Mouse (Mus musculus): ENCODE results near the gene Fam205a4. TPM values are rescaled to one million over a fixed set of nuclear protein-coding genes. Genes with fewer than 3 reads are reported as not detected.
"Not testable (repeated sequence)": the region's sequence is repeated elsewhere in the genome, so short reads cannot be mapped to it uniquely, and the experiment has no call there.

Fam205a4 gene
- polyA plus RNA-seq (2015; fragmentation: Nextera tagmentation; extraction: Ambion mirVana) = 0.15 and 0.20 TPM in 2 replicates

GRCm38 (mm10) chr4:41965758-41966157, at the start of gene Fam205a4:
Fam205a4 (plus strand) TSS chr4:41966058.
- not testable (repeated sequence) for H3K27me3 ChIP-seq (replicated peaks); H3K36me3 ChIP-seq; H3K4me1 ChIP-seq (replicated peaks); H3K9me3 ChIP-seq; ATAC-seq; H3K4me2 ChIP-seq (replicated peaks); H3K4me3 ChIP-seq (replicated peaks); H3K27ac ChIP-seq; H3K9ac ChIP-seq
- no CpG with 5 or more reads among the region's 1 CpGs for WGBS

DNA sequence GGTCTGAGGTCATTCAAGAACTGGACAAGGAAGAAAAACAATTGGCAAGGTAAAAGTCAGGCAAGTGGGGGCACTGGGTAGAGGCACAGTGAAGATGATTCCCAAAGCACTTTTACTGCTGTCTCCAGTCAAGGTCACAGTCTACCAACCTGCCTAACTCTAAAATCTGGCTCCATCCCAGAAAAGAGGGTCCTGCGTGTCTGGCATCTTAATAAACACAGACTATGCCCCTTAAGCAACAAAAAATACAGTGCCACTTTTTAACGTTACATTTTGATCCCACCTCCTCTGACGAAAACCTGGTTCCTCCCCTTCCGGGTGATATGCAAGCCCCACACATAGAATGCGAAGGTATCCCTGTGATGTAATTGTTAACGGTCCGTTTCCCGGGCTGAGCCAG, 24.6 kb upstream of the Fam205a4 start, which contains the start of gene Gm20878:
Gm20878 (plus strand) TSS at position 301 of the 400 bp plus-strand sequence.
- not testable (repeated sequence) for ATAC-seq; H3K27ac ChIP-seq; H3K36me3 ChIP-seq; H3K9me3 ChIP-seq; H3K9ac ChIP-seq; H3K27me3 ChIP-seq (replicated peaks); H3K4me3 ChIP-seq (replicated peaks); H3K4me1 ChIP-seq (replicated peaks); H3K4me2 ChIP-seq (replicated peaks)
- no CpG with 5 or more reads among the region's 8 CpGs for WGBS

Other genes with a start within 250 kb of the Fam205a4 start
- 122 and 131 TPM in 2 replicates for gene Dctn3, start 242.9 kb upstream of the Fam205a4 start, polyA plus RNA-seq (2015; fragmentation: Nextera tagmentation; extraction: Ambion mirVana)
- not detected in 2 replicates for gene Arid3c, start 234.9 kb upstream of the Fam205a4 start, polyA plus RNA-seq (2015; fragmentation: Nextera tagmentation; extraction: Ambion mirVana)
- 64.8 and 70.9 TPM in 2 replicates for gene Galt, start 210.8 kb upstream of the Fam205a4 start, polyA plus RNA-seq (2015; fragmentation: Nextera tagmentation; extraction: Ambion mirVana)
- gene Sigmar1, start 209.9 kb upstream of the Fam205a4 start, polyA plus RNA-seq (2015; fragmentation: Nextera tagmentation; extraction: Ambion mirVana) = 94.7 and 108 TPM in 2 replicates
- 30.5 and 31.9 TPM in 2 replicates for gene Ccl27a, start 191.8 kb upstream of the Fam205a4 start, polyA plus RNA-seq (2015; fragmentation: Nextera tagmentation; extraction: Ambion mirVana)
- 16.9 and 31.6 TPM in 2 replicates for gene Gm21541, start 62.4 kb upstream of the Fam205a4 start, polyA plus RNA-seq (2015; fragmentation: Nextera tagmentation; extraction: Ambion mirVana)
- 0.70 and 1.5 TPM in 2 replicates for gene Gm20878, start 24.5 kb upstream of the Fam205a4 start, polyA plus RNA-seq (2015; fragmentation: Nextera tagmentation; extraction: Ambion mirVana)
- 0.10 TPM in 1 of 2 replicates, not detected in the other for gene Gm21093, start 68.7 kb downstream of the Fam205a4 start, polyA plus RNA-seq (2015; fragmentation: Nextera tagmentation; extraction: Ambion mirVana)
- gene Gm3893, start 125.1 kb downstream of the Fam205a4 start, polyA plus RNA-seq (2015; fragmentation: Nextera tagmentation; extraction: Ambion mirVana) = not detected in 2 replicates
- 13.7 TPM in 1 of 2 replicates, not detected in the other for gene Gm13304, start 148.8 kb downstream of the Fam205a4 start, polyA plus RNA-seq (2015; fragmentation: Nextera tagmentation; extraction: Ambion mirVana)
- gene Gm13306, start 187.4 kb downstream of the Fam205a4 start, polyA plus RNA-seq (2015; fragmentation: Nextera tagmentation; extraction: Ambion mirVana) = not detected in 2 replicates
- gene Gm13305, start 202.5 kb downstream of the Fam205a4 start, polyA plus RNA-seq (2015; fragmentation: Nextera tagmentation; extraction: Ambion mirVana) = not detected in 2 replicates